Mouse (Mus musculus): ENCODE results near the gene Tnik. TPM values are rescaled to one million over a fixed set of nuclear protein-coding genes. Genes with fewer than 3 reads are reported as not detected.
A peak's percentile ranks its signal among the peaks of the same experiment; 100 is the strongest.

The Tnik gene
- total and polyA plus RNA-seq, 2 experiments from 2014 or later = 61.7 to 105 TPM

DNA sequence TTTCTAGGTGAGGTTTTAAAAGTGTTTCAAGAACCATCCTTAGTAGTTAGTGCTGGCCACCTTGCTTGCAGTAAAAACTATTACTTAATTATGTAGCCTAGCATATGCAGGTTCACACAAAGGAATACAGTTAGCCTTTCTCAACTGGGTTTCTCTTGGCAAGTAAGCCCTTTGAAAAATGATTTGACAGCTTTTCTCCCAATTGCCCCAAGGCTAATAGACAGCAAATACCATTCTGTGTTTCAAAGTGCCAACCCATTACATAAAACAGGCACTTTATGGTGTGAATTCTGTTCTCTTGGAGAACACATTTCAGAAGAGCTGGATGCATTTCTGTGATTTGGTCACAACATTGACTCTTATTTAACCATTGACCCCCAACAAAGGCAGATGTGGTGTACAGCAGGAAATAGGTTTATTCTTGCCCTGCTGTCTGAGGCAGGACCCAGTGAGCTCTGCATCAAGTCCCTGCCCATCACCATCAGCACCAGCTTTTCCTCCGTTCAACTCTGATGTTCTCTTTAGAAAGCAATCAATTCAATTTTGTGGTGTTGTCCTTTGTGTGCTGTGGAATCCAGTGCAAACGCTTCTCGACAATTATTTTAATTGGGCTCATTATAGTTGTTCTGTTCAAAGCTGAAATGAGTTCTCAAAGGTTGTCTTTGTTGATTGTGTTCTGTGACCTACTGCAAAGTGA is 233.9 kb downstream of the Tnik start:
- Histone ChIP-seq H3K9ac (replicated peaks; ENCODE audit: low read length) (no peak overlapping the region), H3K4me3 (ENCODE audit: low read length) (no peak overlapping the region), H3K36me3 (ENCODE audit: insufficient read depth, low read length) (no peaks in the 10 kb centered on the region), H3K9me3 (ENCODE audit: low read length) (no peaks in the 10 kb centered on the region), H3K27ac (no peak overlapping the region), H3K4me2 (ENCODE audit: low read depth, low read length) (no peak overlapping the region), H3K27me3 (ENCODE audit: insufficient read depth, low read length) (no peaks in the 10 kb centered on the region), H3K4me1 (ENCODE audit: insufficient read depth, low read length) (0 out of 2 replicates have a peak, but pooled peaks cover under 1% of the 10 kb centered on the region)
- TF ChIP-seq CTCF (IDR thresholded peaks at IDR 0.05; ENCODE audit: low read depth) = no peak
- no peak for ATAC-seq
- WGBS = 46% methylated on average over 3 of the region's 3 CpGs
- no peak for DNase-seq (ENCODE audit: low spot score)

- no peaks in the 10 kb centered on the region for H3K36me3 ChIP-seq (ENCODE audit: insufficient read depth, low read length)
- no peak overlapping the region for H3K4me2 ChIP-seq (ENCODE audit: low read depth, low read length)
- H3K4me3 ChIP-seq (ENCODE audit: low read length) = no peak overlapping the region
- no peaks in the 10 kb centered on the region for H3K4me1 ChIP-seq (ENCODE audit: insufficient read depth, low read length)
- H3K27me3 ChIP-seq (ENCODE audit: insufficient read depth, low read length) = no peaks in the 10 kb centered on the region
- no peaks in the 10 kb centered on the region for H3K9me3 ChIP-seq (ENCODE audit: low read length)
- H3K27ac ChIP-seq = no peak overlapping the region
- no peak overlapping the region for H3K9ac ChIP-seq (replicated peaks; ENCODE audit: low read length)
- ATAC-seq = no peak
- TF ChIP-seq CTCF (IDR thresholded peaks at IDR 0.05; ENCODE audit: low read depth) = no peak
- 85% methylated on average over 3 of the region's 3 CpGs for WGBS
- no peak for DNase-seq (ENCODE audit: low spot score)
These were observed 234.5 kb downstream of the Tnik start for GRCm38 (mm10) chr3:28497503-28497857.

- no peak overlapping the region for H3K4me3 ChIP-seq (ENCODE audit: low read length)
These were observed 239.7 kb downstream of the Tnik start for GRCm38 (mm10) chr3:28502697-28503096.

DNA sequence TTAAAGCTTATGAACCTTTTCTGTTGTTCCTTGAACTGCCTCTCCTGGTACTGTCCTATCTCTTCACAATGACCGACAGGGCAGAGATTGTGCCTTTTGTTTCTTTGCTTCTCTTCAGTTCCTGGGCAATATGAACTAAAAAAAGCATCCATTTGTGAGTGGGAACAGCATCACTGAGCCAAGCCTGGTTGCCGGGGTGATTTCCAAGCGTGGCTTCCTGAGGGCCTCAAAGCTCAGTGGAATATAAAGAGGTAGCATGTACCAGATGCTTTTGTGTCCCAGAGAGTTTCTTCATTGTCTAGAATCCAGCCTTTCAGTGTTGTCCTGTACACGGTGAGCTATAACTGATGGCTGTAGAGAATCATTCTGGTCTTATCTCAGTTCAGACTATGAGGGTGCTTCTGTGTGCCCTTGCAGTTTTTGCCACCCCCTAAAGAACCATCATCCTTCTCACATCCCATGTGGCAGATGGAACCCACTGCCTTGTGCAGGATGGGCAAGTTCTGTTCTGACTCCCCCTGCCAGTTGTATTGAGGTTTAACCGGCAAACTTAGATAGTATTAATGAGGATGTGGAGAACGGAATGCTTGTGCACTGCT is 246.4 kb downstream of the Tnik start:
- H3K27ac ChIP-seq = peak overlapping the region; percentile 20; the same call in 1 of the 2 replicates
- TF ChIP-seq CTCF (IDR thresholded peaks at IDR 0.05; ENCODE audit: low read depth) = no peak
- no peaks in the 10 kb centered on the region for H3K27me3 ChIP-seq (ENCODE audit: insufficient read depth, low read length)
- H3K4me2 ChIP-seq (ENCODE audit: low read depth, low read length) = no peak overlapping the region
- no peaks in the 10 kb centered on the region for H3K9me3 ChIP-seq (ENCODE audit: low read length)
- peaks cover 7% of the 10 kb centered on the region; the same call in 1 of the 2 replicates for H3K36me3 ChIP-seq (ENCODE audit: insufficient read depth, low read length)
- no peak overlapping the region for H3K4me3 ChIP-seq (ENCODE audit: low read length)
- no peaks in the 10 kb centered on the region for H3K4me1 ChIP-seq (ENCODE audit: insufficient read depth, low read length)
- WGBS = 32% methylated on average over 6 of the region's 6 CpGs
- DNase-seq (ENCODE audit: low spot score) (no peak), ATAC-seq (no peak)
- no peak overlapping the region for H3K9ac ChIP-seq (replicated peaks; ENCODE audit: low read length)

More at GRCm38 (mm10) chr3:28502697-28503096, 239.7 kb downstream of the Tnik start:
- ATAC-seq (no peak), DNase-seq (ENCODE audit: low spot score) (no peak)
- Histone ChIP-seq H3K36me3 (ENCODE audit: insufficient read depth, low read length) (peaks cover 7% of the 10 kb centered on the region; the same call in 1 of the 2 replicates), H3K9ac (replicated peaks; ENCODE audit: low read length) (no peak overlapping the region), H3K27ac (no peak overlapping the region), H3K4me1 (ENCODE audit: insufficient read depth, low read length) (no peaks in the 10 kb centered on the region), H3K9me3 (ENCODE audit: low read length) (no peaks in the 10 kb centered on the region), H3K27me3 (ENCODE audit: insufficient read depth, low read length) (no peaks in the 10 kb centered on the region), H3K4me2 (ENCODE audit: low read depth, low read length) (no peak overlapping the region)
- WGBS = 92% methylated on average over 3 of the region's 3 CpGs
- TF ChIP-seq CTCF (IDR thresholded peaks at IDR 0.05; ENCODE audit: low read depth) = no peak

DNA sequence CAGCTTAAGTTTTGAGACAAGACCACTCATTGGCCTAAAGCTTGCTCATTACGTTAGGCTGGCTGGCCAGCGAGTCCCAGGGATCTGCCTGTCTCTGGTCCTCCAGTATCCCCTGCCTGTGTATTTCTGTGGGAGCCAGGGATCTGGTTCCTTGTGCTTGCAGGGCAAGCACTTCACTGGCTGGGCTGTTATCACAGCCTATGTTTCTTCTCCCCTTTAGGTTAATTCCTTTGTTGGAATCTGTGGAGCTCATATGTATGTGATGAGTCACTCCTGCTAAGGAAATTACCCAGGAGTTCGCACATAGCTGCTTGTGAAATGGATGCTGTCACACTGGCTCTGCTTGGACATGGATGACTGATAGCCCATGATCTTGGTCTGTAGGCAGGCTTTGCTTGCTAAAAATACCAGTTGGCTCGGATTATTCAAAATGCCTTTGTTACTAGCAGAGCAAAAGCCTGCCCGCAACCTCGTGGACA is 260.0 kb downstream of the Tnik start:
- Histone ChIP-seq H3K27ac (no peak overlapping the region; the same call in 1 of the 2 replicates), H3K4me2 (ENCODE audit: low read depth, low read length) (no peak overlapping the region), H3K4me3 (ENCODE audit: low read length) (no peak overlapping the region), H3K27me3 (ENCODE audit: insufficient read depth, low read length) (no peaks in the 10 kb centered on the region), H3K9ac (replicated peaks; ENCODE audit: low read length) (0 out of 2 replicates have a peak overlapping the region, but pooled peaks have one; percentile 21), H3K36me3 (ENCODE audit: insufficient read depth, low read length) (no peaks in the 10 kb centered on the region), H3K9me3 (ENCODE audit: low read length) (no peaks in the 10 kb centered on the region), H3K4me1 (ENCODE audit: insufficient read depth, low read length) (0 out of 2 replicates have a peak, but pooled peaks cover 3% of the 10 kb centered on the region)
- DNase-seq (ENCODE audit: low spot score) = peak; percentile 33
- ATAC-seq = peak; percentile 35; the same call in 1 of the 2 replicates
- TF ChIP-seq CTCF (IDR thresholded peaks at IDR 0.05; ENCODE audit: low read depth) = no peak
- 41% methylated on average over 6 of the region's 6 CpGs for WGBS

- Histone ChIP-seq H3K4me2 (ENCODE audit: low read depth, low read length) (no peak overlapping the region), H3K4me3 (ENCODE audit: low read length) (no peak overlapping the region), H3K27ac (no peak overlapping the region; the same call in 1 of the 2 replicates), H3K9ac (replicated peaks; ENCODE audit: low read length) (no peak overlapping the region), H3K9me3 (ENCODE audit: low read length) (no peaks in the 10 kb centered on the region), H3K4me1 (ENCODE audit: insufficient read depth, low read length) (0 out of 2 replicates have a peak, but pooled peaks cover 3% of the 10 kb centered on the region), H3K27me3 (ENCODE audit: insufficient read depth, low read length) (no peaks in the 10 kb centered on the region), H3K36me3 (ENCODE audit: insufficient read depth, low read length) (no peaks in the 10 kb centered on the region)
- 45% methylated on average over 4 of the region's 4 CpGs for WGBS
- no peak for DNase-seq (ENCODE audit: low spot score)
- ATAC-seq = no peak
- no peak for TF ChIP-seq CTCF (IDR thresholded peaks at IDR 0.05; ENCODE audit: low read depth)
These were observed 260.6 kb downstream of the Tnik start for GRCm38 (mm10) chr3:28523541-28524165.
